8 mouse cellular contexts compared by ENCODE assay signal in the genomic region with DNA sequence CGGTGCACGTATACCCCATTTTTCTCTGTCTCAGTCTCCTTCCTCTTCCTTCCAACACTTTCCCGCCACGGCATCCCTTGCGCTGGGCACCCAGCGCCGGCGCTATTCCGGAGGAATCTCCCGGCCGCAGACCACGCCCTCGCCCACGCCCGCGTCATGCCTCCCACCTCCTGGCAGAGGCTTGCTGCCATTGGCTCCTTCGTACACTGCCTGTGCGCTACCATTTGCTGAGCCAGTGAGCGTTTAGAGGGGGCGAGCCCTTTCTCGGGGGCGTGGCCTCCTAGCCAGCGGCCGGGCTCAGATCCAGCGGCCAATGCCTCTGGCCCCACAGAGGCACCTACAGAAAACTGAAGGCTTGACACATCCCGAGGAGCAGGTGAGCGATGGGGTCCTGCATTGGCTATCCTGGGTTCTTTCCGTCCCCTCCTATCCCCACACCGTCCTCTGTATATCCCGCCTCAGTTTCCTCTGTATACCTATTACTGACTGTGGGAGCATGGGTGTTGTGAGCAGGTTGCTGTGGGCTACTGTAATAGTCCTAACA. TPM values are rescaled to one million over a fixed set of nuclear protein-coding genes. Genes with fewer than 3 reads are reported as not detected.
DNase-seq lines count a peak whose midpoint lies in the region; ATAC-seq lines count a peak whose summit lies in the region.

A gene (plus strand): TSS at position 247 of the 544 bp plus-strand sequence.

- H3K9me3 ChIP-seq in heart, embryonic 10.5 days = no peaks in the 10 kb centered on the region
- H3K9me3 ChIP-seq in kidney, embryonic 15.5 days (replicated peaks) = no peaks in the 10 kb centered on the region

- peak within 1 kb of the TSS; percentile 81 for H3K4me2 ChIP-seq in kidney, embryonic 15.5 days

- H3K27me3 ChIP-seq in heart, embryonic 10.5 days (ENCODE audit: insufficient read depth, poor library complexity, severe bottlenecking) = peaks cover 51% of the 10 kb centered on the region
- peaks cover 28% of the 10 kb centered on the region for H3K27me3 ChIP-seq in kidney, embryonic 15.5 days

- H3K4me1 ChIP-seq in heart, embryonic 10.5 days = peaks cover 21% of the 10 kb centered on the region
- H3K4me1 ChIP-seq in kidney, embryonic 15.5 days = peaks cover 39% of the 10 kb centered on the region

- peak within 1 kb of the TSS; percentile 83 for H3K27ac ChIP-seq in heart, embryonic 10.5 days
- H3K27ac ChIP-seq in kidney, embryonic 15.5 days = no peak within 1 kb of the TSS

- peak; percentile 96 for ATAC-seq in erythroblast, adult 5-6 weeks (replicated peaks; ENCODE audit: low FRiP score, poor library complexity, severe bottlenecking)
- peak; percentile 96 for ATAC-seq in kidney, embryonic 15.5 days (replicated peaks; ENCODE audit: low FRiP score)
- peak; percentile 96 for ATAC-seq in monocyte, adult 5-6 weeks (replicated peaks; ENCODE audit: insufficient number of reproducible peaks, low FRiP score, low TSS enrichment, poor library complexity, severe bottlenecking)

- no peaks in the 10 kb centered on the region for H3K36me3 ChIP-seq in heart, embryonic 10.5 days
- H3K36me3 ChIP-seq in kidney, embryonic 15.5 days = no peaks in the 10 kb centered on the region

- H3K9ac ChIP-seq in kidney, embryonic 15.5 days = peak within 1 kb of the TSS; percentile 37

- H3K4me3 ChIP-seq in heart, embryonic 10.5 days = peak within 1 kb of the TSS; percentile 64
- H3K4me3 ChIP-seq in kidney, embryonic 15.5 days (replicated peaks) = peak within 1 kb of the TSS; percentile 48

- under 1% methylated on average over 30 of the region's 30 CpGs for WGBS in heart, embryonic 10.5 days
- 1% methylated on average over 30 of the region's 30 CpGs for WGBS in kidney, embryonic 15.5 days

- peak; percentile 86 to 89 for DNase-seq in B cell, adult 2 months
- DNase-seq in brain, adult 2 months (ENCODE audit: low read depth, low spot score) = peak; percentile 98
- peak; percentile 97 for DNase-seq in heart, embryonic 10.5 days (ENCODE audit: low spot score)
- peak; percentile 95 for DNase-seq in liver
- peak; percentile 89 to 92 for DNase-seq in spleen, postnatal 4 days (ENCODE audit: low spot score in 2 of 2)

RNA-seq across cellular contexts. Expression of the gene that starts here (rescaled TPM):
- total RNA-seq in erythroblast, adult 5-6 weeks (2015; ENCODE audit: low replicate concordance) = 0.38 and 0.84 TPM in 2 replicates
- 0.28 TPM in 1 of 2 replicates, not detected in the other for total RNA-seq in erythroblast, adult 5-6 weeks (2017; ENCODE audit: low replicate concordance)
- polyA plus RNA-seq in heart, embryonic 10.5 days (2016; fragmentation: Nextera tagmentation; extraction: Ambion mirVana) = 5.5 and 6.0 TPM in 2 replicates
- 11.6 and 11.9 TPM in 2 replicates for polyA plus RNA-seq in kidney, embryonic 15.5 days (2015; fragmentation: Nextera tagmentation; extraction: Ambion mirVana)
- total RNA-seq in monocyte, adult 5-6 weeks (2017) = 0.39 to 0.43 TPM in 2 of 3 replicates, not detected in the other

Comparison
In these comparisons a context has a peak if more than half of its experiments do, and no peak if none do; other contexts are left out.
1. Peak in ATAC-seq in erythroblast, adult 5-6 weeks; RNA of the gene not detected or under 1 TPM.
2. Peak in ATAC-seq in monocyte, adult 5-6 weeks; RNA of the gene not detected or under 1 TPM.